Mouse (Mus musculus) frontal cortex, postnatal 25 days (tissue): ENCODE measurements around the gene Olfr433.
"Not testable (repeated sequence)": the region's sequence is repeated elsewhere in the genome, so short reads cannot be mapped to it uniquely, and the experiment has no call there.

Experiments used
- DNase-seq, 2 experiments: peaks; one replicate each; pipeline ENCODE4 v3.0.0; 2022; ENCODE audit warnings: low spot score in 2 of 2

The Olfr433 gene

DNA sequence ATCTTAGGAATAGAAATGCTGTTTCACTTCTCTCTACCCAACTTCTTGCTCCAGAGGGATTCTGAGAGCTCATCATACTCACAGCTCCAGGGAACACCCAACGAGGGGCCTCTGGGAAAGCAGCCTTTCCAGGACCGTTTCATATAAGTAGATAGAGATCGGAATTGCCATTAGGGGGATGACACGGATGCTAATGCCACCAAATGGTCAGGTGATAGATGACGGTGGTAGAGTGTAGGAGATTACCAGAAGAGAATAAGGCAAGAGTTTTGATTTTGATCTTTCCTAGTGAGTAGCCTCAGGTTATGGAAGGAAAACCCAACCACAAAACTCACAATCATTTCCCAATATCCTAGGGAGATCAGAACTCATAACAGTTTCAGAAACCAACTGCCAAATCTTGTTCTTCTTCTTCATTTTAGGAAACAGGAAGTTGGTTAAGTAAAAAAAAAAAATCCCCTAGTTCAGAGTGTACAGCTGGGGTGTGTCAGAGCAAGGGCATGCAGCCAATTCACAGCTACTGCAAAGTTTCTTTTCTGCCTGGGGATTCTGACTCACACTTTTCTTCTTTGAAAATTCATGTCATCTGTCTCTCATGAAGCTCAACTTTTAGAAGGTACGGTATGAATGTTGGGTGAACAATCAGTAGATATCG lies at the start of gene Olfr433:
Gene Olfr433, plus strand, starts transcription at position 183 of the 655 bp plus-strand sequence.
- DNase-seq, result no peak

DNA sequence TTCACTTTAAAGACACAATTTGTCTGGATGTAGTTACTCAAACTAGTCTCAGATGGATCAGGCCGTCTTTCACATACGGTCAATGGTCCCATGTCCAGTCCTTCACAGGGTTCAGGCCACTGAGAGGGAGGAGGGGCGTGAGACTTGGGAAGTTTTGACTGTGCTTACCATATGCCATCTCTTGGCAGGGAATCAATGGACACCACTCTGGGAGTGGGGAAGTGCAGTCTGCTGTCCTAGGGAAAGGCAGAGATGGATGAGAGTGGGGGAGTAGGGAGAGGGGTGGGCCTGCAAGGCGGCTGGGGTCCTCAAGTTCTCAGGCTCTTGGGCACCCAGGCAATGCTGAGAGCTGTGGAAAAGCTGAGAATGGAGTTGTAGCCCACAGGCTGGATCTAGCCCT lies 45.5 kb upstream of the Olfr433 start:
- DNase-seq, result no peak

DNA sequence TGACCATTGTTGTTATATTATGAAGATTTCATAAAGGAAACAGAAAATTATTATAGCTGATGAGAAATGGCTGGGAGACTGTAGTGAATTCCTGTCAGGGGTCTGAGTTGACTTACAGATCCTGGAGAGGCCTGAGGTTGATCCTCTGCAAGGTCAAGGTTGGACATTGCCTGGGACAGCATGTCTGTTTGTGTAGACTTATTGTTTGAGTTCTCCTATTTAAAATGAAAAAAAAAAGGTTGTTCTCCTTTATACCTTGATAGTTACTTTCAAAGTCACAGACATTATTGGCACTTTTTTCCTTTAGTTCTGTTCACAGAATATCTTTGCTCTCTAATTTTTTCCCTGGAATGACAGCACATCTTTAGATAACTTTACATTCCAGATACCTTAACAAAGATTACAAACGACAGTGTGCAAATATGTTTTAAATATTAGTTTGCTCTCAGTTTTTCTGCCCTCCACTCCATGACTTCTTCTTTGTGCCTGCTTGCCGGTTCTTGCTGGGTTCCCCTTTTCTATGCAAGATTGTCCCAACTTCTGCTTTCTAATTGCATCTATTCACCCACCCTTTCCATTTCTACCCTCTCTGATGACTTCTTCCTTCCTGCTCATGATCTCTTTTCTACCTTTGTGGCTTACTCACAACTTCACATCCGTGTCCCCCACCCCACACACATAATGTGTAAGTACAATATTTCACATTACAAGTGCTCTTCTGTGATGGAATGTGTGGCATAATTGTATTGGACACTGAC lies 36.0 kb upstream of the Olfr433 start:
- not testable (repeated sequence) for DNase-seq

DNA sequence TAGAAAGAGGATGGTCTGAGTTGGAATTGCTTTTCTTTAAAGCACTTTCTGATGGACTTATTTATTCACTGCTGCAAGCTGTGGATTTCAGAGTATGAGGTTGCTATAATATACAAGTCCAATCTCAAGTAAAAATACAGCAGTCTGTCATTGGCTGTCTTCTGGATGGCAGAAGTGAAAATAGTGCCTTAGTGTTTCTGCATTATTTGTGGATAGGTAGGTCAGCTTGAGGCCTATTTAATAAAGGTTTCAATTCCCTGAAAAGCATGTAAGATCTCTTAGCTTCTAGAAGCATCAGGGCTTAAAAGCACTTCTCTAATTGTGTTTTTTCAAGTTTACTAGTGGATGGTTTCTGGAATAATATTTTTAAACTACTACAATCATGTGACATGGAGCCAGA lies 33.5 kb upstream of the Olfr433 start:
- not testable (repeated sequence) for DNase-seq

DNA sequence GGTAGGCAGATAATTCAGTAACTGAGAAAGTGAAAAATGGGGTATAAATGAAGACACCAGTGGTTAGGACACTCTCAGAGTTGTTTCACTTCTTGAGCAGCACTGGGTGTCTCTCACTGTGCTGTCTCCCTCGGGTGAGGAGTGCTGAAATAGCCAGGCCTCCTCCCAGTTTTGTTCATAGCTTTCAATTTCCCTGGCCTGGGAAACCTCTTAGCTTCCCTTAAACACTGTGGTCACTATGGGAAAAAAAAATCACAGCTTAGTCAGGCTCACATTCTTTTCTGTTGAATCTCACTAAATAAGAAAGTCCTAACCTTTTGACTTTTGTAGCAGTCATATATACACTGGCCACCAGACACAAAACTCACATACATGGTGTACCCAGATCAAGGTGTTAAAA lies 8.8 kb upstream of the Olfr433 start, which contains the start of gene Ifi205:
Gene Ifi205, minus strand, starts transcription at position 113 of the 400 bp plus-strand sequence.
- DNase-seq, result no peak

DNA sequence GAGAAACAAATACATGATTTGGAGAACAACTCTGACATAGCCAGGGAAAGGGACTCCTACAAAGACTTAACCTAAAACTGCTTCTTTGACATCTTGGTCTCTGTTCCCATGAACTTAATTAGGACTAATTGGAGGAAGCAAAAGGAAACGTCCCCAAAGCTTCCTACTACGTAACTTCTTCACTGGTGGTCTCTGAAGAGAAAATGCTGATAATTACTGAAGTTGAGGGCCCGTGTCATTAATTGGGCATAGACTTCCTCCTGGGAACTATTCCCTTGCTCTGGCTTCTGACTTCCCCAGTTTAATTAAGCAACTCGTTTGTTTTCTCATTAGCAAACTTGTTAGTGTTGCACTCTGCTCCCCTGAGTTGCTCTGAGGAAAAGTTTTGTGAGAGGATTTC lies 4.7 kb upstream of the Olfr433 start:
- no peak for DNase-seq

DNA sequence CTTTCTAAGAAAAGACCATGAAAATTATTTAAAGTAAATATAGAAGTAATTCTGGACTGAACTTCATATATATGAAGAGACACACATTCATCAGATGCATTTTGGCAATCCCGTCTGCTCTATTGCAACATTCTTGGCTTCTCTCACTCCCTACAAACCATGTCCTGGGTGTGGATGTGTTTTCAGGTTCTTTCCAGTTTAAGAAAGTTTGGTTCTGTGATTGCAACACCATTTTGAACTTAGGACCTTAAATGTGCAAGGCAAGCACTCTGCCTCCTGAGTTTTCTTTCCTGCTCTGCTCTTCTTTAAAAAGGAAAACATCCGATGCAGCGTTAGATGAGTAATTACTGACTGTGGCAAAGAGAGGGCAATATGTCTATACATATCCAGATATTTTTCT lies 2.0 kb upstream of the Olfr433 start:
- no peak for DNase-seq

DNA sequence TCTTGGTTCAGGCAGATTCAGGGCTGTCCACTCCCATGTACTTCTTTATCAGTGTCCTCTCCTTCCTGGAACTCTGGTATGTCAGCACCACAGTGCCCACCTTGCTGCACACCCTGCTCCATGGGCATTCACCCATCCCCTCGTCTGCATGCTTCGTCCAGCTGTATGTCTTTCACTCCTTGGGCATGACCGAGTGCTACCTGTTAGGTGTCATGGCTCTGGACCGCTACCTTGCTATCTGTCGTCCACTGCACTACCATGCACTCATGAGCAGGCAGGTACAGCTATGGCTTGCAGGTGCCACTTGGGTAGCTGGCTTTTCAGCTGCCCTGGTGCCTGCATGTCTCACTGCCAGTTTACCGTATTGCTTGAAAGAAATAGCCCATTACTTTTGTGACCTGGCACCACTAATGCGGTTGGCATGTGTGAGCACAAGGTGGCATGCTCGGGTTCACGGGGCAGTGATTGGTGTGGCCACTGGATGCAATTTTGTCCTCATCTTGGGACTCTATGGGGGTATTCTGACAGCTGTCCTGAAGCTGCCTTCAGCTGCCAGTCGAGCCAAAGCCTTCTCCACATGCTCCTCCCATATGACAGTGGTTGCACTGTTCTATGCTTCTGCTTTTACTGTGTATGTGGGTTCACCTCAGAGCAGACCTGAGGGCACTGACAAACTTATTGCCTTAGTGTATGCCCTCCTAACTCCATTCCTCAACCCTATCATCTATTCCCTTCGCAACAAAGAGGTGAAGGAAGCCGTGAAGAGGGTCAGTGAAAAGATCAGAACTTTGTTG lies 1.8 kb downstream of the Olfr433 start:
- DNase-seq, result not testable (repeated sequence)

DNA sequence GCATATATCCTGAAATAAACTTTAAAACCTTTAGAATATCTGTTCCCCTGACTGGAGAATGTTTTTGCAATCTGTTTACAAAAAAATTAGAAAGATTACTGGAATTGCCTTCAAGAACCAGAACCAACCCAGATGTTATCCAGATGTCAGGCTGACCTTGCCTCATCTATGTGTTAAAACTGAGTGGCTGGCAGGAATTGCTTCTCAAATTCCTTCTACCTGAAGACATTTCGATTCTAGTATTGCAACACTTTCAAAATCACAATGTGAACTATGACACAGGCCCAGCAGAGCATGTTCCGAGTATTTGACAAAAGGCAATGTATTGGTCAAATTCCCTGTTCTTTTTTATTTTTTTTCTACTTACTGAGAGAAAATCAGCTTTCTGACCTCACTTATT lies 3.9 kb downstream of the Olfr433 start:
- no peak for DNase-seq

DNA sequence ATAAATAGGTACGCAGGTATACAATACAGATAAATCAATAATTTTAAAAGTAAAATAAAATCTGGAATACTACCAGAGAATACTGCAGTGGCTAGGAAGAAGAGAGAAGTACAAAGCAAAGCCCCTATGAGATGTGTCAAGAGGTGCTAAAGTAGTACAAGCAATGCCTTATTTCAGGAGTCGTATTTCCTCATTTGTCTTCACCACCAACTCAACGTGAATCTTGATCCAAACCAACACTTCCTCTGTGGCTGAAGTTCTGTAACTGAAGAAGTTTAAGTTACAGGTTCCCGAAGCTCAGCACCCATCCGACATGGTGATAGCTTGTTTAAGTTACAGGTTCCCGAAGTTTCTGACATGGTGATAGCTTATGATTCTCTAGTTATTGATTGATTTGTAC lies 7.7 kb downstream of the Olfr433 start:
- DNase-seq, result not testable (repeated sequence)

DNA sequence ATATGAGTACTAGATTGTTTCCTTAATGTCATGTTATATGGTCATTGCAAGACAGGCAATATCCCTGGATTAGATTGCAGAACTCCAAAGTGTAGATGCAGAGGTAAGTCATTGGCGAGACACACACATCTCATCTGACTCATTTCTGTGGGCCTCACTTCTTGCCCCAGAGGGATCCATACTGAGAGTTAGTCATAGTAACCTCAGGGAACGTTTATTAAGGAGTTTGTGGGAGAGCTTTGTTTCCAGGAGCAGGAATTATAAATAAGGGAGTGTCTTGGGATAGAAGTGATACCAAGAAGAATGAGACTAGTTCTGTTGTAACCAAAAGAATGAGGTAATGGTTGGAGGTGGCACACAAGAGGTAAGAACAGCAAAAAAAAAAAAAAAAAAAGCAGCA lies 8.4 kb downstream of the Olfr433 start, which contains the start of gene Olfr432:
Gene Olfr432, plus strand, starts transcription at position 313 of the 400 bp plus-strand sequence.
- no peak for DNase-seq

DNA sequence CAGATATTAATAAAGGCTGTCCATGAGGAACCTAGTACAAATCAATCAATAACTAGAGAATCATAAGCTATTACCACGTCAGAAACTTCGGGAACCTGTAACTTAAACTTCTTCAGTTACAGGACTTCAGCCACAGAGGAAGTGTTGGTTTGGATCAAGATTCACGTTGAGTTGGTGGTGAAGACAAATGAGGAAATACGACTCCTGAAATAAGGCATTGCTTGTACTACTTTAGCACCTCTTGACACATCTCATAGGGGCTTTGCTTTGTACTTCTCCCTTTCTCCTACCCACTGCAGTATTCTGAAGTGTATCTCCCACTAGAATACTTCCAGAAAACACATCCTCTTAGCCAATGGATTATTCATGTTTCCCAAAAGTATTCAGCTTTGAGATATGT lies 8.9 kb downstream of the Olfr433 start:
- DNase-seq, result not testable (repeated sequence)

DNA sequence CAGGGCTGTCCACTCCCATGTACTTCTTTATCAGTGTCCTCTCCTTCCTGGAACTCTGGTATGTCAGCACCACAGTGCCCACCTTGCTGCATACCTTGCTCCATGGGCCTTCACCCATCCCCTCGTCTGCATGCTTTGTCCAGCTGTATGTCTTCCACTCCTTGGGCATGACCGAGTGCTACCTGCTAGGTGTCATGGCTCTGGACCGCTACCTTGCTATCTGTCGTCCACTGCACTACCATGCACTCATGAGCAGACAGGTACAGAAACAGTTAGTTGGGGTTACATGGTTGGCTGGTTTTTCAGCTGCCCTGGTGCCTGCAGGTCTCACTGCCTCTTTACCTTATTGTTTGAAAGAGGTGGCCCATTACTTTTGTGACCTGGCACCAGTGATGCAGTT lies 10.0 kb downstream of the Olfr433 start:
- no peak for DNase-seq

DNA sequence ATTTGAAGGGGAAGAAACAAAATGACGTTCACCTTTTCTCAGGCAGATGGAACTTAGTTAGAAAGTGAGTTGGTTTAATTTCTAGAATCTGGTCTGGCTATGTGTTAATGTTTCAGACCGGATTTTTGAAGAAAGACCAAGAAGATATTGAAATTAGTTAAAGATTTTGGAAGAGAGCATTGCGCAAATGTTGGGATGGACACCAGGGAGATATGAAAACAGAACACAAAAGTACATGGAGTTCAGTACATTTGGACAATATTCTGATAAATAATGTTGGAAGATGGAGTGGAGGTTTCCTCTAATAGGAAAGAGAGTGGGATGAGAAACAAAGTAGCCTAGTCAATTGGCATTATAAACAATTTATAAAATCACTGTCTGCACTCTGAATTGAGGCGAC lies 11.0 kb downstream of the Olfr433 start:
- DNase-seq, result no peak

DNA sequence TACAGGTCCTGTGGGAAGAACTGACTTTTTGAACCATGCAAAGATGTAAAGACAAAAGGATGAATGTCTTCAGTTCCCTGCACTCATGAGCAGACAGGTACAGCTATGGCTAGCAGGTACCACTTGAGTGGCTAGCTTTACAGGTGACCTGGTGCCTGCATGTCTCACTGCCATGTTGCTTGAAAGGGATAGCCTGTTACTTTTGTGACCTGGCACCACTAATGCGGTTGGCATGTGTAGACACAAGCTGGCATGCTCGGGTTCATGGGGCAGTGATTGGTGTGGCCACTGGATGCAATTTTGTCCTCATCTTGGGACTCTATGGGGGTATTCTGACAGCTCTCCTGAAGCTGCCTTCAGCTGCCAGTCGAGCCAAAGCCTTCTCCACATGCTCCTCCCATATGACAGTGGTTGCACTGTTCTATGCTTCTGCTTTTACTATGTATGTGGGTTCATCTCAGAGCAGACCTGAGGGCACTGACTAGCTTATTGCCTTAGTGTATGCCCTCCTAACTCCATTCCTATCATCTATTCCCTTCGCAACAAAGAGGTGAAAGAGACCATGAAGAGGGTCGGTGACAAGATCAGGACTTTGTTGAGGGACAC lies 11.5 kb downstream of the Olfr433 start:
- DNase-seq, result no peak

DNA sequence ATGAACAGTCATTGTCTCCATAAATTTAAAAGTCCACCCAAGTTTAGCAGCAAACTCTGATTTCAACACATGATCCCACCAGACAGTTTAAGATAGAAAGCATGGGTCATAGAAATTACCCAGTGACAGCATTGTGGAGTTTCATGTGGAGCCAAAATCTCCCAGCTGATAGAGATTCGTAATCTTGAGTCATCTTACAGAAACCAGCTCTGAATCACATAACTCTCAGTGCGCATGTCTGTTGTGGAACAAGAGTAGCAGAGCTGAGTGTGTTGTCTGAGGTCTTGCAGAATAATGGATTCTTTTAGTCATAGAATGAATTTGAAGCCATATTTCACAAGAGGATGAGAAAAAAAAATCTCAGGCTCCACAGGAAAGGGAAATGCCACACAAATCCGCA lies 12.5 kb downstream of the Olfr433 start:
- DNase-seq, result no peak

DNA sequence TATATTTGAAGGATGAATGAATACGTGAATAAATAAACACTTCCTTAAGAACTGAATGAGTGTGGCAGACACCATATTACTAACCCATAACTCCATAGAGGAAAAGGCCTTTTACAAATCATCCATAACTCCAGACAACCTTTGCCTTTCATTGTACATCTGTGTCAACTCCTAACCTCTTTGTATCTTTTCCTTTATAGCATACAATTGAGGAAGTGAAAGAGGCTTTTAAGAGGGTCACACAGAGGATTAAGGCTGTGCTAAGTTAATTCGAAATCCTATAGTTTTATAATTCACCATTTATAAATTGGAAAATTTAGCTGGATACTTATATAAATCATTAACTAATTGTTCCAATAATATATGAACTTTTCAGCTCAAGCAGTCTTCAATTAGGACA lies 14.7 kb downstream of the Olfr433 start:
- no peak for DNase-seq

DNA sequence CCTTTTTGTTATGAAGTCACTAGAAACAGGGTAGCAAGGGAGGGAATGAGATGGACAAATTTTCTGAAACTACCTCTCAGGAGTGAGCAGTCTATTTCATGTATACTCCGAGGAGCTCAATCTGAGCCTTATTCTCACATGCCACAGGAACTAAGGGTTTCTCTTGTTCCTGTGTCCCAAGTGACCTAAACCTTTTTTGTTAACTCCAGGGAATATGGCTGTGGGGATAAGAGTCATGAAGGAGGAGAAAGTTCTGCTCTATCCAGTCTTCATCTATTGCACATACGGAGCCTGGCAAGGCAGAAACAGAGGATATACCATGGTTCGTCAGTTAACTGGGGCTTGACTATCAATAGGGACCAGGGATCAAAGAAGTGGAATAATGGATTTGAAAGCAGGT lies 25.8 kb downstream of the Olfr433 start, which contains the start of gene Olfr430:
Gene Olfr430, plus strand, starts transcription at position 301 of the 400 bp plus-strand sequence.
- DNase-seq, result no peak

DNA sequence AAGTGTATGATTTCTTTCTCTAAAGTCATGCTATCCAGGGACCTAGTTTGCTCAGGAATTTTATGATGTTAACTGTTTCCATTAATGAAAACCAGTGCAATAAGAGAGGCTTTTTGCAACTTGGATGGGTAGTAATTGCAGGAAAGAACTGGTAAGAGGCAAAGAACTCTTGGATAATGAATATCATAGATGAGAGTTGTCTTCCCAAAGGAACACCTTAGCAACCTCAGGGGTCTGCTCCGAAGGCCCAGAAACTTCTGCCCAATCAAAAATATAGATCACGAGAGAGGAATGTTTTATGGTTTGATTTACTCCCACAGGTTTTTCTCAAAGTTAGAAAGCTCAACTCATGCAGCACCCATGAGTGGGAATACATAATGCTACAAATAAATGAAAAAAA lies 43.5 kb downstream of the Olfr433 start, which contains the start of gene Olfr429:
Gene Olfr429, plus strand, starts transcription at position 301 of the 400 bp plus-strand sequence.
- DNase-seq, result no peak
